Mouse (Mus musculus): ENCODE data around the gene Gm21860. TPM values are rescaled to one million over a fixed set of nuclear protein-coding genes. Genes with fewer than 3 reads are reported as not detected.

Gm21860 gene
- polyA plus RNA-seq (2014; fragmentation: Illumina TruSeq; extraction: RNeasy Lipid Tissue Mini Kit (QIAGEN cat#74804); ENCODE audit: low read depth, low replicate concordance): not detected

DNA sequence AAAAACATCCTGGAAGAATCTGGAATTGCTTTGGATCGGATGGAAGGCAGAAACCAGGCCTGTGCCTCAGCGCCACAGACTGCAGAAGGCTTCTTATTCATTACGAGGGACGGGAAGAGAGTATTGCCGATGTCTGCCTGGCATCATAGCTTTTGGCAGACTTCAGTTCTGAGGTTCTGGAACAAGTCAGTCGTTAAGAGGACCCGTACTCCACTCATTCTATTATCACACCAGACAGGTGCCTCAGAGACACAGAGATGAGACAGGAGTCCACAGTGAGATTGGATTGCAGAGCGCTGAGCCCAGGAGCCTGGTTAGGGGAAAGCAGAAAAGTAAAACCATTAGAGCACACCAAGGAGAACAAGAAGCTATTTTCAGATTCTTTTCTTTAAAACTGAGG, at the start of gene Gm21860:
Gene Gm21860 (minus strand): TSS at position 101 of the 400 bp plus-strand sequence.

DNA sequence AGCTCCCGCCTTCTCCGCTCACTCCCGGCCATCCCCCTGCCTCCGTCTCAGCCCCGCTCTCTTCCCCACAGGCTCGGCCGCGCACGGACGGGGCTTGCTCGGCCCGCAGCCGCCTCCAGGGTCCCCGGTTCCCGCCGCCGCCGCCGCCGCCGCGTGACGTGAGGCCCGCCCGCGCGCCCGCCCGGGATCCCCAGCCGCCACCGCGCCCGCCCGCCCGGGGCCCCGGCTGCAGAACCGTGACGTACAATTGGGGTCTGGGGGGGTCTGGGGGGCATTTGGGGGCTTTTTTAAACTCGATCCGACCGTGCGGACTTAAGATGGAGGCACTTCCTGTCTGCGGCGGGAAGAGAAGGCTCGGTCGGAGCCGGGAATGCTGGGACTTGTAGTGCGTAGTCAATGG, 29.8 kb upstream of the Gm21860 start, which contains the start of gene Gm47283:
Gene Gm47283 (plus strand): TSS at position 301 of the 400 bp plus-strand sequence.

Other genes starting within 250 kb of the Gm21860 start
- gene Gm47283, start 29.9 kb upstream of the Gm21860 start, polyA plus RNA-seq (2014; fragmentation: Illumina TruSeq; extraction: RNeasy Lipid Tissue Mini Kit (QIAGEN cat#74804); ENCODE audit: low read depth, low replicate concordance): not detected
- gene Gm21748, start 84.4 kb upstream of the Gm21860 start, polyA plus RNA-seq (2014; fragmentation: Illumina TruSeq; extraction: RNeasy Lipid Tissue Mini Kit (QIAGEN cat#74804); ENCODE audit: low read depth, low replicate concordance): not detected